Mouse (Mus musculus) midbrain, embryonic 15.5 days (tissue): ENCODE results near the gene Col26a1. TPM values are rescaled to one million over a fixed set of nuclear protein-coding genes. Genes with fewer than 3 reads are reported as not detected.
A peak's percentile ranks its signal among the peaks of the same experiment; 100 is the strongest.

Experiments used
- ATAC-seq: fragments of 200-750 bp; cut with Nextera tagmentation; replicated peaks from 2 replicates; pipeline ENCODE4 v1.8.0; 2017; ENCODE audit warnings: moderate TSS enrichment
- H3K27ac ChIP-seq: fragments of 300-500 bp; sonication (generic); 2 replicates; pipeline ENCODE4 v1.5.1; 2015; ENCODE audit warnings: mild to moderate bottlenecking, inconsistent platforms
- H3K27me3 ChIP-seq: fragments of 300-500 bp; sonication (generic); replicated peaks from 2 replicates; pipeline ENCODE4 v1.6.1; 2015; ENCODE audit warnings: inconsistent platforms
- H3K36me3 ChIP-seq: fragments of 300-500 bp; sonication (generic); replicated peaks from 2 replicates; pipeline ENCODE4 v1.6.1; 2015; ENCODE audit warnings: inconsistent platforms
- H3K4me1 ChIP-seq: fragments of 300-500 bp; sonication (generic); 2 replicates; pipeline ENCODE4 v1.6.1; 2015; ENCODE audit warnings: inconsistent platforms
- H3K4me2 ChIP-seq: fragments of 300-500 bp; sonication (generic); 2 replicates; pipeline ENCODE4 v1.6.1; 2015; ENCODE audit warnings: inconsistent platforms, mild to moderate bottlenecking, moderate library complexity
- H3K4me3 ChIP-seq: fragments of 300-500 bp; sonication (generic); 2 replicates; pipeline ENCODE4 v1.5.1; 2015; ENCODE audit warnings: mild to moderate bottlenecking, inconsistent platforms
- H3K9ac ChIP-seq: fragments of 300-500 bp; sonication (generic); 2 replicates; pipeline ENCODE4 v1.6.1; 2015; ENCODE audit warnings: mild to moderate bottlenecking, inconsistent platforms
- H3K9me3 ChIP-seq: fragments of 300-500 bp; sonication (generic); 2 replicates; pipeline ENCODE4 v1.6.1; 2016; ENCODE audit warnings: inconsistent platforms
- whole genome bisulfite sequencing: fragments of 180-500 bp; shearing (Covaris S2); methylation state at CpG from one replicate; pipeline ENCODE4 v1.1.7; 2015; ENCODE audit warnings: mixed read lengths; 5-methylcytosine and 5-hydroxymethylcytosine counted together
- polyA plus RNA-seq: library from polyadenylated mRNA; unstranded; fragments of >200 nt; fragmentation: Nextera tagmentation; extraction: Ambion mirVana; gene quantifications from 2 replicates; pipeline ENCODE4 v1.2.1, GENCODE M21; 2015

Gene Col26a1
- polyA plus RNA-seq, 1 experiment from 2014 or later: 31.6 TPM

GRCm38 (mm10) chr5:136830156-136830555 is 52.9 kb downstream of the Col26a1 start:
- Histone ChIP-seq H3K4me2 (no peak overlapping the region), H3K9me3 (no peaks in the 10 kb centered on the region), H3K36me3 (no peaks in the 10 kb centered on the region), H3K27me3 (no peaks in the 10 kb centered on the region), H3K4me1 (no peaks in the 10 kb centered on the region), H3K9ac (no peak overlapping the region), H3K27ac (no peak overlapping the region), H3K4me3 (no peak overlapping the region)
- WGBS: 73% methylated on average over 3 of the region's 3 CpGs
- ATAC-seq: no peak

DNA sequence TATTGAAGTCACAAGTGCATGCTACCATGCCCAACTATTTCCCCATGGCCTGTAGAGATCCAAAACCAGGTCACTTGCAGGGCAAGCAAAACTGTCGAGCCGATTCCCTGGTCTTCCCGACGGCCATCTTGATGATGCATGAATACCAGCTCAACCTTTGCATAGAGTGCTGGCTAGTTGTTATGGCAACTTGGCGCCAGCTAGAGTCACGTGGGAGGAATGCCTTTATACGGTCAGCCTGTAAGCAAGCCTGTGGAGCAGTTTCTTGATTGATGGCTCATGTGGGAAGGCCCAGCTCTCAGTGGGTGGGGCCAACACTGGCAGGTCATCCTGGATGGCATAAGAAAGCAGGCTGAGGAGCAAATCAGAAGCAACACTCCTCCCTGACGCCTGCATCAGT is 61.0 kb downstream of the Col26a1 start:
- H3K36me3 ChIP-seq: no peaks in the 10 kb centered on the region
- no peaks in the 10 kb centered on the region for H3K9me3 ChIP-seq
- 76% methylated on average over 8 of the region's 8 CpGs for WGBS
- H3K9ac ChIP-seq: no peak overlapping the region
- no peak overlapping the region for H3K27ac ChIP-seq
- no peaks in the 10 kb centered on the region for H3K27me3 ChIP-seq
- no peak overlapping the region for H3K4me2 ChIP-seq
- no peaks in the 10 kb centered on the region for H3K4me1 ChIP-seq
- H3K4me3 ChIP-seq: no peak overlapping the region
- no peak for ATAC-seq

DNA sequence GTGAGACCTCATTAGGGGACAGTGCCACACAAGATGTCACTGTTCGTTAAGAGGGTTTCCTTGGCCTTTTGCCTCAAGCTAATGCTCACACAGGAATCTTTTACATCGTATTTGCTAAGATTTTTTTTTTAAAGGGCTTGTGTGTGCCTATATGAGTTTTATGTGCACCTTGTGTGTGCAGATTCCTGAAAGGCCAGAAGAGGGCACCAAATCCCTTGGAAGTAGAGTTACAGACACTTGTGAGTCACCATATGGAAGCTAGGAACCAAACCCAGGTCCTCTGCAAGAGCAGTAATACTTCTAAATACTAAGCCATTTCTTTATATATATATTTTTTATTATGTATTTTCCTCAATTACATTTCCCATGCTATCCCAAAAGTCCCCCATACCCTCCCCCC is 62.1 kb downstream of the Col26a1 start:
- Histone ChIP-seq H3K9ac (no peak overlapping the region), H3K4me1 (no peaks in the 10 kb centered on the region), H3K9me3 (no peaks in the 10 kb centered on the region), H3K27me3 (no peaks in the 10 kb centered on the region), H3K27ac (no peak overlapping the region), H3K4me2 (no peak overlapping the region), H3K4me3 (no peak overlapping the region), H3K36me3 (no peaks in the 10 kb centered on the region)
- no peak for ATAC-seq
- 85% methylated on average over 2 of the region's 2 CpGs for WGBS

DNA sequence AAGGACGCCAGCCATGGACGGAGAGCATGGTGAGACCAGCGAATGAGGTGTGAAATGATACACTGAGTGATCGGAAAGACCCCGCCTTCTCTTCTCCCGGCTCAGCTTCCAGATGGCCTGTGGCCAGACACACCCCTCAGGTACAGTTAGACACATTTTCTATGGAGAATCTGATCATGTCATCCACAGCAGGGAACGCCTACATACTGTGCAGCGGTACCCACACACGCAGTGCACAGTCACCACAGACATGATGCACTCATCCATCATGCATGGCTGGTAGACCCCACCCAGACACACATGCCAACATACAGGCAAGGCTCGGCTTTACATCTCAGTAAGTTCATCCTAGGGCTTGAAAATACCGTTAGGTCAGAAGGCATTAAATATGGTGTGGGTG is 63.3 kb downstream of the Col26a1 start:
- WGBS: 83% methylated on average over 11 of the region's 11 CpGs
- no peak overlapping the region for H3K27ac ChIP-seq
- no peaks in the 10 kb centered on the region for H3K4me1 ChIP-seq
- H3K9ac ChIP-seq: no peak overlapping the region
- H3K36me3 ChIP-seq: no peaks in the 10 kb centered on the region
- H3K9me3 ChIP-seq: peaks cover 5% of the 10 kb centered on the region; the same call in 1 of the 2 replicates
- no peak overlapping the region for H3K4me3 ChIP-seq
- ATAC-seq: no peak
- H3K27me3 ChIP-seq: no peaks in the 10 kb centered on the region
- no peak overlapping the region for H3K4me2 ChIP-seq

- WGBS: 61% methylated on average over 30 of the region's 30 CpGs
These were observed 72.3 kb downstream of the Col26a1 start for GRCm38 (mm10) chr5:136810539-136811374.

GRCm38 (mm10) chr5:136806379-136807056 is 76.5 kb downstream of the Col26a1 start:
- Histone ChIP-seq H3K4me3 (no peak overlapping the region), H3K27me3 (no peaks in the 10 kb centered on the region), H3K4me1 (peaks cover 9% of the 10 kb centered on the region), H3K27ac (no peak overlapping the region), H3K9me3 (no peaks in the 10 kb centered on the region), H3K9ac (no peak overlapping the region), H3K36me3 (no peaks in the 10 kb centered on the region), H3K4me2 (no peak overlapping the region)
- no peak for ATAC-seq
- 75% methylated on average over 16 of the region's 16 CpGs for WGBS

More at GRCm38 (mm10) chr5:136810539-136811374, 72.3 kb downstream of the Col26a1 start:
- H3K4me3 ChIP-seq: no peak overlapping the region
- ATAC-seq: no peak
- H3K27me3 ChIP-seq: no peaks in the 10 kb centered on the region
- H3K9me3 ChIP-seq: peaks cover 5% of the 10 kb centered on the region; the same call in 1 of the 2 replicates
- H3K36me3 ChIP-seq: no peaks in the 10 kb centered on the region
- H3K4me2 ChIP-seq: 0 out of 2 replicates have a peak overlapping the region, but pooled peaks have one; percentile 8
- no peak overlapping the region for H3K9ac ChIP-seq
- H3K4me1 ChIP-seq: no peaks in the 10 kb centered on the region
- H3K27ac ChIP-seq: no peak overlapping the region

GRCm38 (mm10) chr5:136805019-136805418 is 78.0 kb downstream of the Col26a1 start:
- Histone ChIP-seq H3K36me3 (no peaks in the 10 kb centered on the region), H3K27me3 (no peaks in the 10 kb centered on the region), H3K27ac (no peak overlapping the region), H3K9me3 (no peaks in the 10 kb centered on the region), H3K9ac (no peak overlapping the region), H3K4me1 (peaks cover 9% of the 10 kb centered on the region), H3K4me2 (no peak overlapping the region), H3K4me3 (no peak overlapping the region)
- no peak for ATAC-seq
- 79% methylated on average over 6 of the region's 6 CpGs for whole genome bisulfite sequencing

DNA sequence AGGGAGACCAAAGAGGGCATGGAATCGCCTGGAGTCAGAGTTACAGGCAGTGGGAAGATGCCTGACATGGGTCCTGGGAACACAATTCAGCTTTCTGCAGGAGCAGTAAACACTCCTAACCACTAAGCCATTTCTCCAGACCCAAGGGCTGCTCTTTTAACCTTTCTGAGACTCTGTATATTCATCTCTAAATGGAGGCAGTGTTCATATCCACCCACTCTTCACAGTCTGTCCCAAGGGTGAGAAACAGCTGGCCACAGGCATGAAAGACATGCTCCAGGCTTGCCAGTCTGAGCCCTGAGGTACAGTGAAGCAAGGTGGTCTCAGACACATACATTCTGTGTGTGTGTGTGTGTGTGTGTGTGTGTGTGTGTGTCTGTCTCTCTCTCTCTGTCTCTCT is 78.8 kb downstream of the Col26a1 start:
- no peak for ATAC-seq
- Histone ChIP-seq H3K27ac (no peak overlapping the region), H3K36me3 (no peaks in the 10 kb centered on the region), H3K9me3 (no peaks in the 10 kb centered on the region), H3K27me3 (no peaks in the 10 kb centered on the region), H3K4me2 (no peak overlapping the region), H3K4me1 (peaks cover 9% of the 10 kb centered on the region), H3K4me3 (no peak overlapping the region), H3K9ac (no peak overlapping the region)
- WGBS: 56% methylated on average over 1 of the region's 1 CpGs

GRCm38 (mm10) chr5:136802732-136803131 is 80.3 kb downstream of the Col26a1 start:
- Histone ChIP-seq H3K27me3 (no peaks in the 10 kb centered on the region), H3K9ac (no peak overlapping the region; the same call in 1 of the 2 replicates), H3K4me1 (peaks cover 9% of the 10 kb centered on the region), H3K36me3 (no peaks in the 10 kb centered on the region), H3K27ac (0 out of 2 replicates have a peak overlapping the region, but pooled peaks have one; percentile 9), H3K4me2 (peak overlapping the region; percentile 38), H3K4me3 (peak overlapping the region; percentile 11; the same call in 1 of the 2 replicates), H3K9me3 (no peaks in the 10 kb centered on the region)
- ATAC-seq: no peak
- 6% methylated on average over 17 of the region's 17 CpGs for WGBS

DNA sequence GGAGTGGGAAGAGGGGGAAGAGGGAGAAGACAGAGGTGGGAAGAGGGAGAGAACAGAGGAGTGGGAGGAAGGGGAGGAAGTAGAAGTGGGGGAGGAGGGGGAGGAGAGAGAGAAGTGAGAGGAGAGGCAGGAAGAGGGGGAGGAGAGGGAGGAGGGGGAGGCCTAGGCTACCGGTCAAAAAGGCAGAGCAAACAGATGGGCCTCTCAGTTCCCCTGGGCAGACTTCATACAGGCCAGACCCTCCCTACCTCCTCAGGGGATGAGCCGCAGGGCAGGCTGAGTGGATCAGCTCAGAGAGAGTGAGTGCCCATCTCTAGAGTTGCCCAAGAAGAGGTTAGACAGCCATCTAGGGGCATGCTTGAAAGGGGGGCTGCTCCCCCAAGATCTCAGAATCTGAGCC is 86.1 kb downstream of the Col26a1 start:
- WGBS: 14% methylated on average over 2 of the region's 2 CpGs
- no peak overlapping the region for H3K4me3 ChIP-seq
- H3K36me3 ChIP-seq: no peaks in the 10 kb centered on the region
- no peaks in the 10 kb centered on the region for H3K9me3 ChIP-seq
- no peak overlapping the region for H3K27ac ChIP-seq
- ATAC-seq: no peak
- H3K27me3 ChIP-seq: no peaks in the 10 kb centered on the region
- H3K4me1 ChIP-seq: no peaks in the 10 kb centered on the region
- H3K9ac ChIP-seq: no peak overlapping the region
- no peak overlapping the region for H3K4me2 ChIP-seq

DNA sequence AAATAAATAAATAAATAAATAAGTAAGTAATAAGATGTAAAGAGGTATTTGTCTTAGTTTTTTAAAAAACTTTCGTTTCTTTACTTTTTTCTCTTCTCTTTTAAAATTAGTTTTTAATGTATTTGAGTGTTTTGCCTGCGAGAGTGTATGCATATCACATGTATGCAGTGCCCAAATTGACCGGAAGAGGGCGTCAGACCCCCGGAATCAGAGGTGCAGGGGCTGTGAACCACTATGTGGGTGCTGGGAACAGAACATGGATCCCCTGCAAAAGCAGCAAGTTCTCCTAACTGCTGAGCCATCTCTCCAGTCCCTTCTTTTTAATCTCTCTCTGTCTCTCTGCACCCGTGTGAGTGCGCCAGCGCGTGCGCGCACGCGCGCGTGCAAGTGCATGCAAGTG is 89.2 kb downstream of the Col26a1 start:
- Histone ChIP-seq H3K4me3 (no peak overlapping the region), H3K9ac (no peak overlapping the region), H3K27me3 (no peaks in the 10 kb centered on the region), H3K27ac (no peak overlapping the region), H3K4me2 (no peak overlapping the region), H3K9me3 (no peaks in the 10 kb centered on the region), H3K4me1 (no peaks in the 10 kb centered on the region), H3K36me3 (no peaks in the 10 kb centered on the region)
- 90% methylated on average over 15 of the region's 15 CpGs for WGBS
- no peak for ATAC-seq

- no peak overlapping the region for H3K9ac ChIP-seq
- WGBS: 84% methylated on average over 10 of the region's 10 CpGs
- no peaks in the 10 kb centered on the region for H3K4me1 ChIP-seq
- H3K4me2 ChIP-seq: no peak overlapping the region
- H3K9me3 ChIP-seq: no peaks in the 10 kb centered on the region
- H3K36me3 ChIP-seq: no peaks in the 10 kb centered on the region
- H3K27ac ChIP-seq: no peak overlapping the region
- no peak for ATAC-seq
- H3K4me3 ChIP-seq: no peak overlapping the region
- H3K27me3 ChIP-seq: no peaks in the 10 kb centered on the region
These were observed 90.5 kb downstream of the Col26a1 start for GRCm38 (mm10) chr5:136792541-136792940.
